Mouse (Mus musculus) heart, postnatal 25 days (tissue): ENCODE measurements around the gene Atl3. TPM values are rescaled to one million over a fixed set of nuclear protein-coding genes. Genes with fewer than 3 reads are reported as not detected.
A peak's percentile ranks its signal among the peaks of the same experiment; 100 is the strongest.

Experiments
- DNase-seq: peaks from one replicate; pipeline ENCODE4 v3.0.0; 2022; ENCODE audit warnings: low spot score
- intact Hi-C: fragments of 180-260 bp; cut with DNase I; formaldehyde crosslinking; loops from one replicate; pipeline ENCODE4 v1.15.1; 2025
- total RNA-seq, 2 experiments: library from RNA; stranded (reverse); gene quantifications; 2 replicates each; pipeline ENCODE4 v1.2.3; 2021

Gene Atl3
- 10 to 100 TPM; 15.5 to 19.2 TPM for total RNA-seq

DNA sequence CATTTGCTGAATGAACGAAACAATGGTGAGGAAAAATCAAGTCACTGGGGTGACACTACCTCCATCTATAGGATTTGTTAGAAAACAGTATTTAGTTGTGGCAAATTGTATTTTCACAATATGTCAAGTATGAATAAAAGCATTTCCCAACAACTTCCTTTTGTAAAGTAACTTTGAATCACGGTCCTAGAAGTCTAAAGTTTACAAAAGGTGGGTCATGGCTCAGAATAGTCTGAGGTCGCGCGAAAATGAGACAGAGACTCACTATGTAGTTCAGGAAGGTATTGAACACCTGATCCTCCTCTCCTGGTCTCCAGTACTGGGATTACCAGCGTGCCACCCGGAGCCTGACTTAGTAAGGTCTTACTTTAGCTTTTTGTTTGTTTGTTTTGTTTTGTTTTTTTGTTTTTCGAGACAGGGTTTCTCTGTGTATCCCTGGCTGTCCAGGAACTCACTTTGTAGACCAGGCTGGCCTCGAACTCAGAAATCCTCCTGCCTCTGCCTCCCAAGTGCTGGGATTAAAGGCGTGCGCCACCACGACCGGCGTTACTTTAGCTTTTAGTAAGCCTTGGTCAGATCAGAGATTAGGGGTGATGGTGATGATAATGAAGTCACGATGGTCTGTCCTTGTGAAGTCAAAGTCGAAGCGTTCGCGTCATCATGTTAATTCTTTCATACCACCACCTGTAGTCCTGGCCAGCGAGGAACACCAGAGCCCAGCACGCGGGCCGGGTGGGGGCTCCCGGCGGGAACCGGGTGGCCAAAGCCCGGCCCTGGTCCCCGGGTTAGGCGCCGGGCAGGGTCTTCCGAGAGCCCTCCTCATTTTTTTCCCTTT, at the start of gene Atl3:
TSS of gene Atl3 (plus strand) at position 689 of the 835 bp plus-strand sequence.
- intact Hi-C loops = no loop called here
- no peak for DNase-seq

DNA sequence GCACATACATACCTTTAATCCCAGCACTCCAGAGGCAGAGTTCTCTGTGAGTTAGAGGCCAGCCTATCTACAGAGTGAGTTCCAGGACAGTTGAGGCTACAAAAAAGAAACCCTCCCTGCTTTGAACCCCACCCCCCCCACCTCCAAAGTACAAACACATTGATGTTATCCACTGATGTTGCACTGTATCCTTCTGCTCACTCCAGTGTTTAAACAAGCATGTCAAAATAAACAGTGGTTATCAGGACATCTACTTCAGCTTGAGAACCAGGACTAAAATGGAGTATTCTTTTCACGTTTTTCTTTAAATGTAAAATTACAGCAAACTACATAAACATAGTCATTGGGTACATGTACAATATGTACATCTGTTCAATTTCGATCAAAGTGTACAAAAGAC, 48.7 kb upstream of the Atl3 start:
- no peak for DNase-seq
- intact Hi-C loops = no loop called here

DNA sequence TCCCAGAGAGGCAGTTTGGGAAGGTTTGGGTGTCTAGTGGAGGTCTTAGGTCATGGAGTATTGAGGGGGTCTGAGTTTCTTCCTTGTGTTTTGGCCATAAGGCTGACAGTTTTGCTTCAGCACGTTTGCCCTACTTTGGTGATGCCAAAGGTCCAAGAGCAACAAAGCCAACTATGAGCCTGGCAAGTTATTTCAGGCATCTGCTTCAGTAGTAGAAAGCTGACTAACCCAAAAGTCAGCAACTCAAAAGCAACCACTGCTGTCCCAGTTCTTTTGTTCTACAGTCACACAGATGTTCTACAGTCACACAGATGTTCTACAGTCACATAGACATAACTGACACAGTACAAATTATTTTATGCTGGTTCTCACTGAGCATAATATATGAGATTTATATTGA, 48.2 kb upstream of the Atl3 start:
- DNase-seq = no peak
- intact Hi-C loops = no loop called here

DNA sequence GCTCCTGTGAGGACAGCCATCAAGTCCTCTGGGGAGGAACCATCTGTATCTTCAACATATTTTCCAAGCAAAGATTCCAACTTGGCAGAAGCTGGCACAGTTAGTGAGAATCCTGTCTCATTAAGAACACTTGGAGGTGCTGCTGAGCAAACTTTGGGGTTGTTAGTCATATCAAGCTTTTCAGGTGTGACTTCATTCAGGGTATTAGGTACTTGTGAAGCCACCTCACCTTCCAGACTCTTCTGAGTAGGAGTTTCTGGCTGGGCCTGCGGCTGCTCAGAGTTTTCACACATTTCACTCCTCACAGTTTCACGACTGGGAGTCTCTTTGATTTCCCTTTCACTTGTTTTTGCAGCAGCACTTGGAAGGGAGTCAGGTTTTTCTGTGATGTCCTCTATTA, 37.0 kb upstream of the Atl3 start:
- DNase-seq = no peak
- intact Hi-C loops = no loop called here

DNA sequence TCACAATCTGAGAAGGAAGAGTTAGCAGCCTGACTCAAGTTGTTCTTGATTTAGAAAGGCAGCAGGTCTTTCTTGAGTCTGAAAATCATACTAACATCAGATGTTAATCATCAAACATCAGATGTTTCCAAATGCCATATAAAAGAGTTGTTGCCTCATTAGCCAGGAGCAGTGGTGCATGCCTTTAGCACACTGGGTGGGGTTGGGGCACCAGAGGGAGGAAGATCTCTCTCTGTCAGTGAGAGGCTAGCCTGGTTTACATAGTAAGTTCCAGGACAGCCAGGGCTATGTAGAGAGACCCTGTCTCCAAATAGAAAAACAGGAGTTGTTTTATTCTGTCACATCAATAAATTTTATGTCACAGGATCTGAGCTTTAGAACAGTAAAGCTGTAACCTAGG, 34.9 kb upstream of the Atl3 start:
- intact Hi-C loops = no loop called here
- no peak for DNase-seq

DNA sequence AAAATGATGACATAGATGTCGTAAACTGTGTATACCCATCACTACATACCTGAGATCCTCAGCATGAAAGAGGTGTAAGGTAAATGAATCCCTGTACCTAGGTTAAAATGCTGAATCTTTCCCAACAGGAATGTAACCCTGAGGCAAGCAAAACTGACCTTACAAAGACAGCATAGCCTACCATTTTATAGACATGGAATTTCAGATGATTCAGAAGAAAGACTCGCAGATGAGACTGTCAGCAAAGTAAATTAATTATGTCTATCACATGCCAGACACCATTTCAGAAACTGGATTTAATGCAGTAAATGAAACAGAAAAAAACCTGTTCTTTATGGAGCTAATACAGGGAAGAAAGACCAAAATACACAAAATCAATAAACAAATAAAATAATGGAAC, 34.5 kb upstream of the Atl3 start:
- intact Hi-C loops = no loop called here
- no peak for DNase-seq

DNA sequence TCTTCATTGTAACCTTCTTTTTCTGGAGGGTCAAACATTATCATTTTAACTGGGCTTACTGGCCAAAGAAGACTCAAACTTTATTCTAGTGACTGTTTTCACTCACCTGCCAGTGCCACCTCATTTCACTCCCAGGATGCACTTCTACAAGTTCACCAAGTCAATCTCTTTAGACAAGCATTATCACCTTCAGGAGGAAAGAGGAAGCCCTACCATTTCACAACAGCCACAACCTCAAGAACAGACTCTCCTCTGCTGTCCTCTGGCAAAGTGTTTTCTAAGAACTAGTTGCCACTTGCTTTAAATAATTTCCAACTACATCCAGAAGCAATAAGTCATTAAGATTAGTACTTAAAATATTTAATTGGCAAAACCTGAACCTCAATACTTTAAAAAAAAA, 25.9 kb upstream of the Atl3 start:
- intact Hi-C loops = no loop called here

DNA sequence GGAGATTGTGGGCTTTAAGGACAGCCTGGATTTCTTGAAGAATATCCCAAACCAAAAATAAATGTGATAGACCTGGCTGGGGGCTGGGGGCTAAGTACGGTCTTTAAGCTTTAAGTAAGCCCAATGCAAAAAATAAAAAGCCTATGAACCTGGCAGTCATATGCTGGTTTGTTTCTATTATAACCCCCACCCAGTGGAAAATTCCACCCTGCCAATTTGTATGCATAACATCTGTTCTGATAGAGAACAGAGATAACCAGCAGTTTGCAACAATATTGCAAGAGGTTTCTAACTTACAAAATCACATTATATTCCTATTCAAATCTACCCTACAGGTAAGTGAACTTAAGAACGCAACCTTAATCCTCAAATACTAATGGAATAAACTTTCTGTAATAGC, 23.2 kb upstream of the Atl3 start:
- DNase-seq = no peak
- intact Hi-C loops = no loop called here

More for the DNA sequence above, 25.9 kb upstream of the Atl3 start:
- DNase-seq = no peak

DNA sequence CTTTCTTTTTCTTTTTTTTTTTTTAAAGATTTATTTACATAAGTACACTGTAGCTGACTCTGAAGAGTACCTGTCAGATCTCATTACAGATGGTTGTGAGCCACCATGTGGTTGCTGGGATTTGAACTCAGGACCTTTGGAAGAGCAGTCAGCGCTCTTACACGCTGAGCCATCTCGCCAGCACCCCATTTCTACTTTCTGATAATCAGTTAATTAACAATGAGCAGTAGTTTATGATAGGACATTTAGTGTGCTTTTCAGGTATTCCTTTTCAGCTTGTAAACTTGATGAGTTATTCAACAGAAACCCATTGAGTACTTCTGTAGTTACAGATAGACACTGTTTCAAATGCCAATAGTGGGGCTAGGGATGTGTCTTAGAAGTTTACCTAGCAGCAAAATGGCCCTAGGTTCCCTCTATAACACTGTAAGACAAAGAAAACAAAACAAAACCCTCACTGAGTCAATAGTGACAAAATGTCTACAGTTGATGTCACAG, 14.0 kb upstream of the Atl3 start:
- intact Hi-C loops = loop anchor here (5.0 kb wide), 1 partner anchor 37 kb away; no protein-coding TSS in a partner anchor
- DNase-seq = no peak

DNA sequence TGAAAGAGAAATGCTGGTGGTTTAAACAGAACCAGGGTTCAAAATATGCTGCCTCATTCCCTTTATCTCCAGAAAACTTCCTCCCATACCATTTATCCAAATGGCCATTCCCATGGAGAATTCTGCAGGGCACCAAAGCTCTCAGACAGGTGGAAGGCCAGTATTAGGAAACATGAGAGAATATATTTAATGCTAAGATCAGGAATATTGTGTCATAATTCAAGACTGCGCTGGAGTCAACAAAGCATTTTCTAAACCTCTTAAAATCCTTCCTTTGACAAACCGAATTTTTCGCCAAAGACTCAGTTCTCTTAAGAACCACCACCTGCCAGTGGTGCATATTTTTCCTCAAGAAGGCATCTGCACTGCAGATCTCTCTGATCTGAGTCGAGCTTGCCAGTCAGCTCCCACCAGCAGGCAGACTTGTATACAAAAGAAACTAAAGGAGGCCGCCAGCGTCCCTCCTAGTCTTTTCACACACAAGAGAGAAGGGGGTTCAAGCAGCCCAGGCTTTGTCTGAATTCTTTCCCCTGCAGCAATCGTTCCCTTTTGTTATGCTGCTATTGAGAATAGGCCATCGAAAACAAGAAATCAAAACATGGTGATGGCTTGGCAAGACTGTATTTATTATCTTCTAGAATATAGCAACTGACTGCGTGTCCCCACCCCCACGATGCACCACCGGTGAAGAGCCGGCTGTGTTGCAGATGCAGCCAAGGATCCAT, 12.1 kb upstream of the Atl3 start:
- DNase-seq = no peak
- intact Hi-C loops = loop anchor here (5.0 kb wide), 1 partner anchor 39 kb away; no protein-coding TSS in a partner anchor

DNA sequence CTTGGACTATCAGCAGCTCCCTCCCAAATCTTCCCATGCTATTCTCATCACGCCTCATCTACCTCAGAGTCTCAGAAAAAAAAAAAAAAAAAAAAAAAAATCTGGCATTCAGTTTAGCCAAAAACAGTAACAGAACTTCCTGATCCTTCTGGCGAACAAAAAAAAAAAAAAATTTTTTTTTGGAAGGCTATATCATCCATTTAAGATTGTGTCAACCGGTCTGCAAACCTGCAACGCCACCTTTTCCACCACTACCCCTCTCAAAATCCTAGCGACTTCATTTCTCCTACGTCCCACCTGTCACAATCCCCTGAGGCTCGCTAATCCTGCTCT, 11.6 kb upstream of the Atl3 start:
- intact Hi-C loops = loop anchor here (5.0 kb wide), 1 partner anchor 40 kb away; no protein-coding TSS in a partner anchor

DNA sequence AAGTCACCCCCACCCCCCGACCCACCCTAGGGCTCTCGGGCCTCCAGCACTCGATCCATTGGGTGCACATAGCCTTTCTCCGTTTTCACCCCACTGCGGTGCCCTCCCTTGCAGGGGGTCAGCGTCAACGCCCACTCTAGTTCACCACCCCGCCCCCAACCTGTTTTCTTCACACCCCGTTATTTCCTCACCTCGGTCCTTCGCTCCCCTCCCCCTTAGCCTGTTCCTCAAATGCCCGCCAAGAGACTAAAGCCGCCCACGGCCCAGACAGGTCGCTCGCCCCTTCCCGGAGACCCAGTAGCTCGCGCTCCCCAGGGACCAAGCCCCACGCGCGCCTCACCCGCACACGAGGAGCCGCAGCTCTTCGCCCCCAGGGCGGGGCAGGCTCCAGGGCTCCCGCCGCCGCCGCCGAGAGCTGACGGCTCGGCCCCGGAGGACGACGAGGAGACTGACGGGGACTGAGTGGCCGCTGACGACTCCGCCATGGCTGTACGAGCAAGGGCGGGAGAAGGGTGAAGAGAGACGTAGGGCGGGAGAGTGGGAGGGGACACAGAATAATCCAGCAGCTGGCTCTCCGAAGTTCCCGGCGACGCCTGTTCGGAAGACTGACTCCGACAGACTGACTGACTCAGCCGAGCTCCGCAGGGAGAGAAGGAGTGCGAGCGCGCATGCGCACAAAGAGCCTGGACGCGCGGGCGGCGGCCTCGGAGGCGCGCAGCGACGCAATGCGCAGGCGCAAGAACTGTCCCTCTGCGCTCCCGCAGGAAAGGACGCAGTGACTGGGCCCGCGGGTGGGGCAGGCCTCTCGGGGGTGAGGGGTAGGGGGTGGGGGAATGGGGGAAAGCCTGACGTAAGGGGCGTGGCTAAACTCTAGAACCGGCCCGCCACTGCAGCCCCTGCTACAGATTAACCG, 11.0 kb upstream of the Atl3 start, which contains the start of gene Rtn3:
TSS of gene Rtn3 (minus strand) at position 683 of the 913 bp plus-strand sequence.
- peak; percentile 95 for DNase-seq
- intact Hi-C loops = loop anchor here (5.0 kb wide), 1 partner anchor 41 kb away; no protein-coding TSS in a partner anchor

More for the DNA sequence above, 11.6 kb upstream of the Atl3 start:
- no peak for DNase-seq

DNA sequence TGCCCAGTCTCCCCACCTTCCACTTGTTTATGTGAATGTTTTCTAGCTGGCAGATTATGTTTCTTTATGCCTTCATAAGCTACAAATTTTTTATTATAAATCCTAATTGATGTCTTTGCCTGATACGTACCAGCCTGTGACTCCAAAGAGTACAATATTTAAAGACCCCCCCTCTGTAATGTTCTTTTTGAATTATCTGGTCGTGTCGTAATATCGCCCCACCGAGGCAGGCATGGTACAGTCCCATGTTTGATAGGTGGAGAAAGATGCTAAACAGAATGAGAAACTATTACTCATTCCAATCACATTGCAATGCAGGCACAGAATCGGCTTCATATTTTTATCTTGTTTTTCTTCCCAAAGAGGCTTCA, 10.3 kb upstream of the Atl3 start:
- intact Hi-C loops = loop anchor here (5.0 kb wide), 1 partner anchor 41 kb away; no protein-coding TSS in a partner anchor
- DNase-seq = no peak

DNA sequence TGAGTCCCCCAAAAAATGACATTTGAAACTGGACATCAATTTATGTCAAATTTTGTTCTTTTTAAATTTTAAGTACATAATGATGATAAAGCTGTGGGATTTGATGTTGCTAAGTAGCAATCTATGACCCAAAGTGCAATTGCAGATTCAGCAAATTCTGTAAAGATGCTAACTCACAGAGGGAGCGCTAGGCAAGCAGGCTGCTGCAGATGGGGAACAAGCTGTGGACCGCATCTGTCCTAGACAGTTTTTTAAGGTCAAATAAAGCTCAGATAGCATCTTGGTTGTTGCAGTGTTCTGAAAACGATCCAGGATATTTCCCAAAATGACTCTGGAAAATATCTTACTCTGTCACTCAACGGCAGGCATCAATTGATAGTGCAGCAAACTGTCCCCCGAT, 9.8 kb upstream of the Atl3 start:
- intact Hi-C loops = loop anchor here (5.0 kb wide), 1 partner anchor 42 kb away; no protein-coding TSS in a partner anchor
- no peak for DNase-seq

DNA sequence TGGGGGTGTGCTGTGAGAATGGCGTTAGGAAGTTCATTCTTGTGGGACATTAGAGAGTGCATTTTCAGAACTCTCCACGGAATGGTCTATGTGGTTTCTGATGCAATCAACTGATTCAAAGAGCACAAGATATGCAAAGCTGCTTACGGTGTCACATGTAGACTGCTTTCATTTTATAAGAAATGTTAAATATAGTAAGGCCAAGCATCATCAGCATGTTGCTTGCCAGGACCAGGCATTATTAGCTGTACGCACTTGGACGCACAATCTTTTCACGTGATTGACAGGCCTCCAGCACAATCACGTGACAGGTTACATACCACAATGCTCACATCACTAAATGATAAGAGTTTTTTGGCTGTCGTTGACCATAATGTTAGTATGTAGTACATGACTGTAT, 6.2 kb upstream of the Atl3 start:
- DNase-seq = no peak
- intact Hi-C loops = no loop called here

DNA sequence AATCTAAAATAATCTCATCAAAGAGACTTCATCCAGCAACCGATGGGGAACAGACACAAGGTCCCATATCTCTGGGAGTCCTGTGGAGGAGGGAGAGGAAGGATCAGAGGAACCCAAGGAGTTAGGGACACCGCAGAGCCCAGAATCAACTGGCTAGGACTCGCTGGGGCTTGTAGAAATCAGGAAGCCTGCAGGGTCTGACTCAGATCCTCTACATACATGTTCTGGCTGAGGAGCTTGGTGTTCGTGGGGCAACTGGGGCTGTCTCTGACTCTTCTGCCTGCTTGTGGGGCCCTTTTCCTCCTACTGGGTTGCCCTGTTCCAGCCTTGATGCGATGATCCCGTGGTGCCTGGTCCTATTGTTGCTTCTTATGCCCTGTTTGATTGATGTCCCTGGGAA, 1.9 kb upstream of the Atl3 start:
- no peak for DNase-seq
- intact Hi-C loops = no loop called here

DNA sequence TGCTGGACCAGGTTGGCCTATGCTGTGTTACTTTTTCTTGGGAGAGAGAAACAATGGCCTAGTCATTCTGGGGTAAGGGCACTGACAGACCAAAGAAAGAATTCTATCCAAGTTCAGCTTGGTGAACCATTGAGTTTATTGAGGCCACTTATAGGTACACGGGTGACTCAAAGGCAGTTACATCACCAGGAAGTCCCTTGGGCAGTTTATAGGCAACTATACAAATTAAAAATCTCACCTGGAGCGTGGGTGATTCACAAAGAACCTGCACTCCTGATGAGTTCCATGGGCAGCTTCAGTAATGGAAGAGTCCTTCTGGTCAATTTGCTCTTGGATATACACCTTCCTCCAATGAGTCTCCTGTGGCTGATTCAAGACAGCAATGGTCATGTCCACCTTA, 1.2 kb upstream of the Atl3 start:
- intact Hi-C loops = no loop called here
- no peak for DNase-seq

DNA sequence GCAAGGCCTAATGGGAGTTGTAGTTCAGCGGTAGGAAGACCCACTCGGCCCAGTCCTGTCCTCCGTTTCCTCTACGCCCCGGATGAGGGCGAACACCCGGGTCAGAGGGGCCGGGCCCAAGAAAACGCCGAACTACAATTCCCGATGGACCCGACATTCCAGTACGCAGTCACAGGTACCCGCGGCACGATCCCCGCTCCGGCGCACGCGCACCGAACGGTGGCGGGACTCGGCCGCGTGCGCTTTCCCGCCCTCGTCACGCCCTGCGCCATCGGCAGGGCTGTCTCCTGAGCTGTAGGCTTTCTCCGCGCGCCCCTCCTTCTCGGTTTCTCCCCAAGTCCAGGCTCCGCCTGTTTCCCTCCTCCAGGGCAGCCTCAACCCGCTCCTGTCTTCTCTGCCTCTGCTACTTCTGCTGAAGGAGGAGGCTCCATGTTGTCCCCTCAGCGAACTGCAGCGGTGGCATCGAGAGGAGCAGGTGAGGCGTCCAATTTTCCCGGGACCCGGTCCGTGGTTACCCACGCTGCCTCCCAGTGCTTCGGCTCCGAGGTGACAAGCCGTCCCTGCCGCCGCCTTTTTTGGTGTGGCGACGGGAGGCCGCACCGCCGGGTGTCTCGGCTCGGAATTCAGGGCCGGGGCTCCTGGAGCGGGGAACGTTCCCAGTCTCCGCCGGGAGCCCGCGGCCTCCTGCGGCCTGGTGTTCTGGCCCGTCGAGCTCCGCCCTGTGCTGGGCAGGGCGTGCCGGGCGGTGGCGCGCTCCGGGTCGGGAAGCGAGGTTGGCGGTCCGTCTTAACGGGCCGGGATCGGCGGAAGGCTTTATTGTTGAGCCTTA, 561 bp downstream of the Atl3 start:
- DNase-seq = peak; percentile 94
- intact Hi-C loops = no loop called here
